Mouse (Mus musculus) midbrain, embryonic 14.5 days (tissue): ENCODE data around the gene Zfp87. TPM values are rescaled to one million over a fixed set of nuclear protein-coding genes. Genes with fewer than 3 reads are reported as not detected.

Experiments
- ATAC-seq: fragments of 200-750 bp; cut with Nextera tagmentation; 2 replicates; pipeline ENCODE4 v1.8.0; 2017; ENCODE audit warnings: moderate number of reproducible peaks, moderate library complexity; ENCODE audit not compliant: low FRiP score, low TSS enrichment
- DNase-seq: peaks from one replicate; pipeline ENCODE4 v3.0.0-alpha.2; 2015
- H3K27ac ChIP-seq: fragments of 300-500 bp; sonication (generic); replicated peaks from 2 replicates; pipeline ENCODE4 v1.5.1; 2014; ENCODE audit warnings: mild to moderate bottlenecking, low read depth, low read length, moderate library complexity
- H3K27me3 ChIP-seq: fragments of 300-500 bp; sonication (generic); 2 replicates; pipeline ENCODE4 v1.6.1; 2014; ENCODE audit warnings: low read length, control low read depth, mixed read lengths; ENCODE audit not compliant: control insufficient read depth, insufficient read depth
- H3K36me3 ChIP-seq: fragments of 300-500 bp; sonication (generic); 2 replicates; pipeline ENCODE4 v1.6.1; 2014; ENCODE audit warnings: low read length, control low read depth; ENCODE audit not compliant: control insufficient read depth, insufficient read depth
- H3K4me1 ChIP-seq: fragments of 300-500 bp; sonication (generic); 2 replicates; pipeline ENCODE4 v1.6.1; 2014; ENCODE audit warnings: mild to moderate bottlenecking, antibody characterized with exemption, low read length, control low read depth; ENCODE audit not compliant: control insufficient read depth, insufficient read depth
- H3K4me2 ChIP-seq: fragments of 300-500 bp; sonication (generic); 2 replicates; pipeline ENCODE4 v1.6.1; 2014; ENCODE audit warnings: mild to moderate bottlenecking, low read length, moderate library complexity
- H3K4me3 ChIP-seq: fragments of 300-500 bp; sonication (generic); replicated peaks from 2 replicates; pipeline ENCODE4 v1.5.1; 2014; ENCODE audit warnings: low read depth, low read length
- H3K9ac ChIP-seq: fragments of 300-500 bp; sonication (generic); replicated peaks from 2 replicates; pipeline ENCODE4 v1.6.1; 2014; ENCODE audit warnings: mild to moderate bottlenecking, low read length, moderate library complexity
- H3K9me3 ChIP-seq: fragments of 300-500 bp; sonication (generic); 2 replicates; pipeline ENCODE4 v1.6.1; 2016; ENCODE audit warnings: low read length, control low read depth, mixed read lengths; ENCODE audit not compliant: control insufficient read depth
- WGBS: fragments of 180-500 bp; shearing (Covaris S2); extraction: QIAGEN DNeasy Blood & Tissue Kit; methylation state at CpG from one replicate; pipeline ENCODE4 v1.1.7; 2014; 5-methylcytosine and 5-hydroxymethylcytosine counted together
- polyA plus RNA-seq: library from polyadenylated mRNA; unstranded; fragments of >200 nt; fragmentation: Nextera tagmentation; extraction: Ambion mirVana; gene quantifications from 2 replicates; pipeline ENCODE4 v1.2.1, GENCODE M21; 2014

Zfp87 gene
- polyA plus RNA-seq, 1 experiment from 2014 or later: 45.3 TPM

DNA sequence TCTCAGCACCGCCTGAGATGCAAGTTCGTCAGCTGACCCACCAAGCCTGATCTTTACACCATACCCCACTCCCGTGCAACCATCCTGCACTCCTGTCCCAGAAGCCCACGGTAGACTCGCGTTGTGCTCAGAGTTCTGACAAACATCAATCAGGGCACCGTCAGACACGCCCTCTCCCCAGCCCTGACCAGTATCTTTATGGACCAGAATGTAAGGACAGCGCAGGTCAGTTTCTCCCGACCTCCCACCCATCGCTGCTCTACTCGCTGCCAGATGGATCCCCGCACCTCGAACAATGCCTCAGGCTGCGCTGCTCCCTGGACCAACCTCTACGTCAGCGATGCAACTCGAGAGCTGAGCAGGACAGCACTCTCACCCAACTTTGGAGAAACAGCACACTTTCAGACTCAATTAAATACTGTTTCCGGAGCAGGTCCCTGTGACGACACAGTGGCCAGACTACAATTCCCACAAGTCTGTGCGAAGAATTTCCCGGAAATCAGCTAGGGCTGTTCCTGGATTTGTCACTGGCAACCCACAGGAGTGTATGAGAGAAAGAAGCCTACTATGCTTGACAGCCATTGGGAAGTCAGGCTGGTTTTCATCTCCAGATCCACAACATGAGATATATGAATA, 25.8 kb downstream of the Zfp87 start, which contains the start of gene Zfp58:
Gene Zfp58 (minus strand): TSS at position 472 of the 636 bp plus-strand sequence.
- H3K9me3 ChIP-seq: peaks cover 2% of the 10 kb centered on the region; the same call in 1 of the 2 replicates
- no peaks in the 10 kb centered on the region for H3K27me3 ChIP-seq
- 1% methylated on average over 22 of the region's 22 CpGs for WGBS
- H3K4me1 ChIP-seq: peaks cover 6% of the 10 kb centered on the region; the same call in 1 of the 2 replicates
- peak within 1 kb of the TSS; percentile 62 for H3K9ac ChIP-seq
- H3K4me2 ChIP-seq: peak within 1 kb of the TSS; percentile 89
- DNase-seq (peak; percentile 94), ATAC-seq (peak; percentile 97)
- 0 out of 2 replicates have a peak within 1 kb of the TSS, but pooled peaks have one; percentile 37 for H3K27ac ChIP-seq
- peak within 1 kb of the TSS; percentile 86 for H3K4me3 ChIP-seq
- H3K36me3 ChIP-seq: peaks cover 3% of the 10 kb centered on the region

- Histone ChIP-seq H3K4me3 (no peak overlapping the region), H3K9ac (no peak overlapping the region), H3K27me3 (no peaks in the 10 kb centered on the region), H3K4me2 (no peak overlapping the region), H3K9me3 (peaks cover 19% of the 10 kb centered on the region), H3K27ac (no peak overlapping the region), H3K36me3 (peaks cover 39% of the 10 kb centered on the region), H3K4me1 (peaks cover 6% of the 10 kb centered on the region; the same call in 1 of the 2 replicates)
- 98% methylated on average over 1 of the region's 1 CpGs for WGBS
- DNase-seq (no peak), ATAC-seq (no peak)
These were observed 30.3 kb downstream of the Zfp87 start for GRCm38 (mm10) chr13:67495631-67496030.

GRCm38 (mm10) chr13:67484424-67484811, 41.6 kb downstream of the Zfp87 start:
- Histone ChIP-seq H3K4me2 (peak overlapping the region; percentile 52), H3K9ac (peak overlapping the region; percentile 36; the same call in 1 of the 2 replicates), H3K27ac (no peak overlapping the region), H3K27me3 (no peaks in the 10 kb centered on the region), H3K36me3 (peaks cover 9% of the 10 kb centered on the region; the same call in 1 of the 2 replicates), H3K4me1 (peaks cover 9% of the 10 kb centered on the region; the same call in 1 of the 2 replicates), H3K4me3 (peak overlapping the region; percentile 50), H3K9me3 (no peaks in the 10 kb centered on the region; the same call in 1 of the 2 replicates)
- ATAC-seq (peak; percentile 54; the same call in 1 of the 2 replicates), DNase-seq (no peak)
- 43% methylated on average over 8 of the region's 8 CpGs for WGBS

GRCm38 (mm10) chr13:67483625-67484423, 42.2 kb downstream of the Zfp87 start, which contains the start of gene Zfp874b:
Gene Zfp874b (minus strand): TSS chr13:67484258.
- peak within 1 kb of the TSS; percentile 50 for H3K4me3 ChIP-seq
- H3K9me3 ChIP-seq: no peaks in the 10 kb centered on the region
- peak within 1 kb of the TSS; percentile 52 for H3K4me2 ChIP-seq
- DNase-seq (peak; percentile 94), ATAC-seq (peak; percentile 94)
- 0 out of 2 replicates have a peak, but pooled peaks cover 4% of the 10 kb centered on the region for H3K36me3 ChIP-seq
- no peak within 1 kb of the TSS for H3K27ac ChIP-seq
- peak within 1 kb of the TSS; percentile 36; the same call in 1 of the 2 replicates for H3K9ac ChIP-seq
- 6% methylated on average over 20 of the region's 20 CpGs for WGBS
- H3K27me3 ChIP-seq: no peaks in the 10 kb centered on the region
- peaks cover 9% of the 10 kb centered on the region; the same call in 1 of the 2 replicates for H3K4me1 ChIP-seq

DNA sequence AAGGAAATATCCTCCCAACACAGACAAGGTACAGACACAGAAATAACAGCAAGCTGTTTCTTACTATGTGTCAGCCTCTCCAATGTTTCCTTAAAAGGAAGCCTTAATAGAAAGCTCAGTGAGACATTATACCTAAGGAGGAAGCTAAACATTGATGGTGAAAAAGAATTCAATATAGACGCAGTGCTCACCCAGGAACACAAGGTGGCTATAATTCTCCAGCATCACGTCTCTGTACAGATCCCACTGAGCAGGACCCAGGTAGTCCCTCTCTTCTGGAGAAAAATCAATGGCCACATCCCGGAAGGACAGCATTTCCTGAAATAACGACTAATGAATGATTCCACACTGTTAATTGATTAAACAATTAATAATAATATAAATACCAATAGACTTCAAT, 44.4 kb downstream of the Zfp87 start:
- H3K4me3 ChIP-seq: no peak overlapping the region
- no peaks in the 10 kb centered on the region for H3K9me3 ChIP-seq
- H3K36me3 ChIP-seq: no peaks in the 10 kb centered on the region
- ATAC-seq (no peak), DNase-seq (no peak)
- no peak overlapping the region for H3K27ac ChIP-seq
- no peaks in the 10 kb centered on the region for H3K27me3 ChIP-seq
- H3K9ac ChIP-seq: no peak overlapping the region
- 67% methylated on average over 4 of the region's 4 CpGs for WGBS
- H3K4me1 ChIP-seq: peaks cover 9% of the 10 kb centered on the region; the same call in 1 of the 2 replicates
- H3K4me2 ChIP-seq: no peak overlapping the region

GRCm38 (mm10) chr13:67469274-67469673, 56.7 kb downstream of the Zfp87 start:
- Histone ChIP-seq H3K9me3 (no peaks in the 10 kb centered on the region), H3K9ac (no peak overlapping the region), H3K4me2 (no peak overlapping the region), H3K27ac (no peak overlapping the region), H3K27me3 (no peaks in the 10 kb centered on the region), H3K4me1 (no peaks in the 10 kb centered on the region), H3K4me3 (no peak overlapping the region), H3K36me3 (0 out of 2 replicates have a peak, but pooled peaks cover 3% of the 10 kb centered on the region)
- ATAC-seq: no peak
- DNase-seq: no peak
- WGBS: 92% methylated on average over 3 of the region's 3 CpGs

Other genes with a start within 250 kb of the Zfp87 start
- gene Zfp458, start 247.7 kb downstream of the Zfp87 start, polyA plus RNA-seq: 7.0 and 8.3 TPM in 2 replicates
- 0.76 and 0.92 TPM in 2 replicates for gene Zfp457, start 219.7 kb downstream of the Zfp87 start, polyA plus RNA-seq
- 2.1 TPM in 2 replicates for gene Zfp595, start 193.6 kb downstream of the Zfp87 start, polyA plus RNA-seq
- gene Gm28044, start 165.6 kb downstream of the Zfp87 start, polyA plus RNA-seq: not detected in 2 replicates
- 0.65 and 0.82 TPM in 2 replicates for gene Zfp953, start 165.6 kb downstream of the Zfp87 start, polyA plus RNA-seq
- gene Gm28041, start 150.4 kb downstream of the Zfp87 start, polyA plus RNA-seq: 0.38 TPM in 1 of 2 replicates, not detected in the other
- gene Zfp456, start 150.4 kb downstream of the Zfp87 start, polyA plus RNA-seq: 0.78 and 0.93 TPM in 2 replicates
- gene Zfp429, start 126.4 kb downstream of the Zfp87 start, polyA plus RNA-seq: 2.7 and 3.6 TPM in 2 replicates
- gene Zfp459, start 104.8 kb downstream of the Zfp87 start, polyA plus RNA-seq: 0.72 TPM in 2 replicates
- gene Zfp874a, start 74.6 kb downstream of the Zfp87 start, polyA plus RNA-seq: 6.0 and 7.6 TPM in 2 replicates
- 2.3 and 2.7 TPM in 2 replicates for gene Zfp874b, start 41.9 kb downstream of the Zfp87 start, polyA plus RNA-seq
- gene Zfp58, start 25.6 kb downstream of the Zfp87 start, polyA plus RNA-seq: 10.1 and 15.5 TPM in 2 replicates
- 0.42 TPM in 1 of 2 replicates, not detected in the other for gene Gm26965, start within 50 bp of the Zfp87 start, polyA plus RNA-seq
- gene Zfp748, start 27.7 kb upstream of the Zfp87 start, polyA plus RNA-seq: 18.1 and 22.0 TPM in 2 replicates
- gene Zfp729b, start 83.5 kb upstream of the Zfp87 start, polyA plus RNA-seq: 4.8 and 6.6 TPM in 2 replicates
- gene Gm49345, start 111.6 kb upstream of the Zfp87 start, polyA plus RNA-seq: not detected in 2 replicates
- gene Zfp729a, start 111.6 kb upstream of the Zfp87 start, polyA plus RNA-seq: 4.1 and 4.3 TPM in 2 replicates
- gene Zfp738, start 160.9 kb upstream of the Zfp87 start, polyA plus RNA-seq: 13.9 and 15.9 TPM in 2 replicates
- 5.4 and 6.7 TPM in 2 replicates for gene Zfp65, start 203.0 kb upstream of the Zfp87 start, polyA plus RNA-seq
- gene Zfp85, start 229.1 kb upstream of the Zfp87 start, polyA plus RNA-seq: 10.5 and 11.1 TPM in 2 replicates